Mouse (Mus musculus) liver (tissue): ENCODE measurements around the gene Cflar.
"Not testable (repeated sequence)": the region's sequence is repeated elsewhere in the genome, so short reads cannot be mapped to it uniquely, and the experiment has no call there.

Experiments
- DNase-seq: peaks from one replicate; pipeline ENCODE4 v3.0.0-alpha.2; 2020; ENCODE audit warnings: mixed read lengths

Cflar gene

DNA sequence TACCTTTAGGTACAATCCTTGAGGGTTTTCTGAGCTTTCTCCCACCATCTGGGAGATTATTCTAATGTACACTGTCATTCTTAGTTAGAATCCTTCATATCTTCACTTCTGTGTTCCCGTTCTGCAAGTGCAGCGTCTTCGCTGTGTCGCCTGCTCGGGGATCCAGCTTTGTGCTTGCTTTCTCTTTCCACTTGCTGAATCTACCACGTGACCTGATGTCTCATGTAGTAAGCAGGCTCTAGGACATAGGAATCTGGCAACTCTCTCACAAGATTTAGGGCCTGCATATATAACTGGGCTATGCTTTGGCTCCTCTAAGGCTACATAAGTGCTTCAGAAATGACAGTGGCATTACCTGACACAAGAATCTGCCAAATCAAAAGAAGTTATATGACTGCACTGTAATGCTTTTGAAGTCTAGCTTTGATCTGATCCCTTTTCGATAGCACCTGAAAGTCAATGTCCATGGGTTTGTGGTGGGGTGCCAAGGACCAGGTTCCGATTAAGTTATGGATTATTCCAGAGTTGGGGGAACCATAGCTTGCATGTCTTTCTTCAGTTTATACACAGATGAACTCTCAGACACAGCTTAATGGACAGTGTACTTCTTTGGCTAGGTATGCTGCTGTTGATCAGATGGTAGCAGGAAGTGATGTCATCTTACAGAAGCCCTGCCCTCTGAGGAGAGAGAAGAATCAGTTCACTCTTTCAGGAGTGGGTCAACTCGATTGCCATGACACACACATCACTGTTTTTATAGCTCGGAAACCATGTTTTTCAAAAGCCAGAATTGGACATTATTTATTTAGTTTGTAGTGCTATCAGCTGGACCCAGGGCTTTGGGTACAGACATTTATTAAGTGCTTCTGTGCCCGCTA, 23.0 kb downstream of the Cflar start:
- DNase-seq, result no peak

DNA sequence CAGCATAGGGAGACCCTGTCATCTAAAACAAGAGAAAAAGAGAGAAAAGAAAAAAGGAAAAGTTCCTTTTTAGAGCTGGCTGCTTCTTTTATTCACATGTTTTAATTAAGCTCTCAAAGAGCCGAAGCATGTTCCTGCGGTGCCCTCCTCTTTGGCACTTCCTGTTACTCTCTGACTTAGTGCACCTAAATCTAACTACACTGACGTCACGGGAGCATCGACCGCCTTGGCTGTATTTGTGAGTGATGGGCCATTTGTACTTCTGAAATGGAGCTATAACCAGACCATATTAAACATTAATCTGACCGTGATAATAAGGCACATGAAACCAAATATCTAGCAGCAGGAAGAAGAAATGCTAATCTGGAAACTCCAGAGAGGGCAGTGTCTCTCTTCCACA, 24.7 kb downstream of the Cflar start:
- DNase-seq, result no peak

- no peak for DNase-seq
These were observed 25.7 kb downstream of the Cflar start for GRCm38 (mm10) chr1:58736968-58737367.

- DNase-seq, result no peak
These were observed 28.2 kb downstream of the Cflar start for GRCm38 (mm10) chr1:58739529-58739928.

GRCm38 (mm10) chr1:58742571-58743021, 31.3 kb downstream of the Cflar start:
- DNase-seq, result no peak

GRCm38 (mm10) chr1:58743252-58743651, 31.9 kb downstream of the Cflar start:
- DNase-seq, result no peak

GRCm38 (mm10) chr1:58744645-58745044, 33.3 kb downstream of the Cflar start:
- DNase-seq, result no peak

- peak; percentile 14 for DNase-seq
These were observed 35.6 kb downstream of the Cflar start for GRCm38 (mm10) chr1:58746880-58747279.

DNA sequence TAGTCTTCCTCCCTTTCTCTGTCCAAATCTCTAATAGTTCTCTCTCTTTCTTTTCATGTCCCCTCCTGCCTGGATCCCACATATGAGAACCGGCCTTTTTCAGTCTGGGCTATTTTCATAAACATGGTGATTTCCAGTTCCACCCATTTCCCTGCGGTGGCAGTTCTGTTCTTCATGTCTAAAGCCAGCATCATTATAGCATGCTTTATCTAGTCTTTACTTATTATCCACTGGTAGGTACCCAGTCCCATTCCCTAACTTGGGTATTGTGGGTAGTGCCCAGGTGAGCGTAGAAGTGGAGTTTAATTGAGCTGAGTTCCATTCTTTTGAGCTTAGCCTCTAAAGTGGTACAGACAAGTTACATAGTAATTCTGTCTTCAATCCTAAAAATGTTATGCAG, 48.1 kb downstream of the Cflar start:
- DNase-seq, result no peak

DNA sequence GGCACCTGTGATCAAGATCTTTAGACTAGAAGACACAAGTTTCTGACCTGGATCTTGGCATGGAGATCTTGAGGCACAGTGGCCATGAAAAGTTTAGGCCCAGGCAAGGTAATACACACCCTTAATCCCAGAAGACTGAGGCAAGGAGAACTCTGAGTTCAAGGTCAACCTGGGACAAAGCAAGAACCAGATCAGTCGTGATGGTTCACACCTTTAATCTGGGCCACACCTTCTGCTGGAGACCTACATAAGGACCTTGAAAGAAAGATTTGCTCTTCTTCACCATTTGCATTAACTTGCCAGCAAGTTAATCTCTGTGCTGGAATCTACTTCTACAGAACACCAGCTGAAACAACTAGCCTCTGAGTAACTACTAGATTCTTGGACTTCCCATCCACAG, 49.3 kb downstream of the Cflar start:
- DNase-seq, result no peak

- peak; percentile 37 for DNase-seq
These were observed 50.3 kb downstream of the Cflar start for GRCm38 (mm10) chr1:58761391-58762275.

DNA sequence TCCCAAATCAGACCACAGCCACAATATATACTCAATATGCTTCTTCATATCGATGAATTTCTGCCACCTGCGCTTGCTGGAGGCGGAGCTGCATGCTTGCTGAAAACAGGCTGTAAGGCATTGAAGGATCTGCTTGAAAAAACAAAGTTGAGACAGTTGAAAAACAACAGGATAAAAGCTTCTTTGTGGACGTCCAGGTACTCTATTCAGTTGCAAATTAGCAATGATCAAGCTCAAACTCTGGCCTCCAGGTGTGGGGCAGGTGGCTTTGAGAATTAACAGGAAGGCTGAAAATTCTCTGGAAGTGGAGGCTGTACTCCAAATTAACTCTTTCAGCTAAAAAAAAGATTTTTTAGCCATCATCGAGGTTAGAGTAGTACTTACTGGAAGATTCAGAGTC, 51.3 kb downstream of the Cflar start:
- no peak for DNase-seq

GRCm38 (mm10) chr1:58766446-58766845, 55.1 kb downstream of the Cflar start:
- DNase-seq, result not testable (repeated sequence)

- DNase-seq, result no peak
These were observed 57.8 kb downstream of the Cflar start for GRCm38 (mm10) chr1:58769136-58769535.

DNA sequence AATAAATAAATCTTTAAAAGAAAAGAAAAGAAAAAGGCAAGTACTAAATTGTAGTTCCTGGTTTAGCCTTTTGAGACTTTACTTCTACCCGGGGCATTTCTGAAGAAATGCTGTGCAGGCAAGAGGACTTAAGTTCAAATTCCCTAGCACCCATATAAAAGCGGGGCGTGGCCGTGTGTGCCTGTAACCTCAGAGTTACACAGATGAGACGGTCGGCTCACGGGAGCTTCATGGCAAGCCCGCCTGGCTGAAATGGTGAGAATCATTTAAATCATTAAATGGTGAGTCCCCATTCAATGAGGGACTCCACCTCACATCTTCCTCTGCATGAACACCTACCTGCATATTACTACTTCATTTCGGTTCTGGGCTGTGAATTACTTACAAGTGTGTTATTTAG, 58.4 kb downstream of the Cflar start:
- no peak for DNase-seq

- peak; percentile 42 for DNase-seq
These were observed 58.9 kb downstream of the Cflar start for GRCm38 (mm10) chr1:58770111-58770720.

GRCm38 (mm10) chr1:58772084-58772483, 60.8 kb downstream of the Cflar start:
- DNase-seq, result no peak

- DNase-seq, result no peak
These were observed 62.0 kb downstream of the Cflar start for GRCm38 (mm10) chr1:58773280-58773679.

- DNase-seq, result no peak
These were observed 62.6 kb downstream of the Cflar start for GRCm38 (mm10) chr1:58773905-58774304.

DNA sequence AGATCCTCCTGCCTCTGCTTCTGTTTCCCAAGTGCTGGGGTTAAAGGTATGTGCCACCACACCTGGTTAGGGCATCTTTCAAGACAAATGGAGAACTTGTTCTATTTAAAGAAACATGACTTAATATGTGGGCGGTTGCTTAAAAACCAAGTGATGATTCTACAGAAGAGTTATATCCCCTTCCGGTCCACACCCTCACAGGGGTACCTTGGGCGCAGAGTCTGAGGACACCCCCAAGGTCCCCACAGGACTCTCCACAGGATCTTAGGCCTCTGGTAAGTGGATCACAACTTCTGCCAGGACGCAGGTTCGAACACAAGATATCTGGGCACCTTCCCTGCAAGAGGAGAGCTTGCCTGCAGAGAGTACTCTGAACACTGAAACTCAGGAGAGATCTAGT, 64.1 kb downstream of the Cflar start:
- no peak for DNase-seq

GRCm38 (mm10) chr1:58777583-58777982, 66.3 kb downstream of the Cflar start:
- no peak for DNase-seq

DNA sequence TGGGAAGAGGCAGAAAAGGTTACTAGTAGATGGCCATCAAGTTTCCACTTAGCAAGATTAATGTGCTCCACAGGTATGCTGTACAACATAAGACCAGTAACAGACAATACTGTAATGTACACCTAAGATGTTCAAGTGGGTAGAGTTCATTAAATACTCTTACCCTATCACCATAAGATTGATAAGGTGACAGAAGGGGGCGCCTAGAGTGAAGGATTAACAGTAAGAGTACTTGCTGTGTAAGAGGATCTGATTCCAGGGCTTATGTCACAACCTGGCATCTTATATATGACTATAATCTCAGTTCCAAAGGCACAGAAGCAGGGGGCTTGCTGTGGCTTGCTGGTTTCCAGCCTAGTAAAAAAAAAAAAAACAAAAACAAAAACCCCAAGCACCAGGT, 66.9 kb downstream of the Cflar start:
- no peak for DNase-seq

GRCm38 (mm10) chr1:58786276-58786675, 75.0 kb downstream of the Cflar start:
- no peak for DNase-seq
